Mouse (Mus musculus) thymus, adult 2 months (tissue): ENCODE measurements at regions not wholly inside any gene's neighbourhood (a gene's known extent, or its start where the extent isn't known, plus 50 kb on each side); places are given as distances from the start of the nearest gene placed in this dataset.
"Not testable (repeated sequence)": the region's sequence is repeated elsewhere in the genome, so short reads cannot be mapped to it uniquely, and the experiment has no call there.

Experiments
- CTCF ChIP-seq: fragments of 200-500 bp; IDR thresholded peaks from 2 replicates; pipeline ENCODE4 v1.5.1; 2012; ENCODE audit warnings: mild to moderate bottlenecking, control low read depth, low read length, moderate library complexity, borderline replicate concordance; ENCODE audit not compliant: control insufficient read depth, poor library complexity, insufficient read depth; ENCODE audit errors: extremely low read depth
- POLR2A ChIP-seq: fragments of 200-500 bp; IDR thresholded peaks from 2 replicates; pipeline ENCODE4 v1.6.1; 2012; ENCODE audit warnings: mild to moderate bottlenecking, low read length, control low read depth, moderate library complexity; ENCODE audit not compliant: control insufficient read depth, poor library complexity, insufficient read depth; ENCODE audit errors: extremely low read depth

DNA sequence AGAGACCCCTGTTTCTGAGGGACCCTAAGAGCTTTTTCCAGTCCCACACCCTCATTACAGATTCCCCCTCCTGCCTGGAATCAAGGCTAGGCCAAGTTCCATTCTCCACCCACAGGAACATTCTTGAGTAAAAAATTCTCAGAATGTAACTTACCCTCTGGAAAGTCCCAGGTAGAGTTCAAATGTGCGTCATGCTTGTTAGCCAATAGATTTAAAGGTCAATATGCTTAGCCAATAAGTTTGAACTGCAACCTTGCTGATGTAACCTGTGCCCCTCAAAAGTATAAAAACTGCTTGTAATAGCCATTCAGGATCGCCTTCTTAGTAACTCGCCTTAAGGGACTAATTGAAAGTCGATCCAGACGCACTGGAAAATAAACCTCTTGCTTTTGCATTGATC is 77.7 kb upstream of the Thpo start:
- not testable (repeated sequence) for TF ChIP-seq POLR2A, CTCF
